ENCODE assay signal across 24 mouse cellular contexts in the genomic region with DNA sequence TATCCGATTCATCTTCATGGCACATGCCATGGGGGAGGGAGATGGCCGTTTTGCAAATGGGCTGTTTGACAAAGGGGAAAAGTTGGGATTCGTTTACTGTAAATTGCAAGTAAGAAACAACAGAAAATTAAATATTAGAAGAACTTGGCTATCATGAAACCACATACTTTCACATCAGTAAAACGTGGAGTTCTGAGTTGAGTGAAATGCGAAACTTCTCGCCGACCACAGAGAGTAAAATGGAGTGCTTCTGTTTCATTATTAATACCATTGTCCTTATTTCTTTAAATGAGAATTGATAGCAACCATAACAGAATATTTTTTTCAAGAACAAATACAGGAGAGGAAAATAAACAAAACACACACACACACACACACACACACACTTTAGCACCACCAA.
"Had no signal": no experiment of that assay in that cellular context is flagged by ENCODE, and none has a peak within 500 bp of the region (broad histone marks: within the 10 kb centered on the region; RNA-seq: fewer than 3 reads in every experiment).

No protein-coding gene starts in this region.

- H3K27me3 ChIP-seq: lung, embryonic 15.5 days; megakaryocyte, embryonic 14.5 days; midbrain, embryonic 12.5 days; neural tube, embryonic 13.5 days; neural tube, embryonic 15.5 days; stomach, embryonic 15.5 days had no signal

- H3K27ac ChIP-seq: lung, embryonic 15.5 days; macrophage; midbrain, embryonic 12.5 days; neural tube, embryonic 13.5 days; neural tube, embryonic 15.5 days; stomach, embryonic 15.5 days; stomach, postnatal 0 days had no signal

- H3K4me1 ChIP-seq: lung, embryonic 15.5 days; megakaryocyte, embryonic 14.5 days; midbrain, embryonic 12.5 days; neural tube, embryonic 13.5 days; neural tube, embryonic 15.5 days; stomach, embryonic 15.5 days had no signal

- H3K4me2 ChIP-seq: lung, embryonic 15.5 days; midbrain, embryonic 12.5 days; neural tube, embryonic 13.5 days; neural tube, embryonic 15.5 days; stomach, embryonic 15.5 days had no signal

- ATAC-seq: liver, postnatal 0 days; lung, postnatal 0 days; midbrain, embryonic 16.5 days had no signal

- H3K36me3 ChIP-seq: lung, embryonic 15.5 days; midbrain, embryonic 12.5 days; neural tube, embryonic 13.5 days; neural tube, embryonic 15.5 days; stomach, embryonic 15.5 days had no signal

- H3K9ac ChIP-seq: liver, postnatal 0 days; lung, embryonic 15.5 days; midbrain, embryonic 12.5 days; neural tube, embryonic 13.5 days; neural tube, embryonic 15.5 days; stomach, embryonic 15.5 days had no signal

- H3K9me3 ChIP-seq: lung, embryonic 15.5 days; midbrain, embryonic 12.5 days; neural tube, embryonic 13.5 days; neural tube, embryonic 15.5 days; stomach, embryonic 15.5 days had no signal

- H3K4me3 ChIP-seq: lung, embryonic 15.5 days; megakaryocyte, embryonic 14.5 days; midbrain, embryonic 12.5 days; myocyte; neural tube, embryonic 13.5 days; neural tube, embryonic 15.5 days; stomach, embryonic 15.5 days had no signal

- DNase-seq: liver, postnatal 0 days; lung, adult 2 months; lung, postnatal 14 days; lung, postnatal 36 days; midbrain, embryonic 14.5 days; retina, postnatal 1 day; right cerebral cortex, adult 18-20 months; right cerebral cortex, postnatal 25 days; right cerebral cortex, postnatal 4 days; spleen, adult 18-20 months; thymus, adult 2 months; thymus, postnatal 25 days; thymus, postnatal 4 days had no signal
